Mouse (Mus musculus) liver, embryonic 16.5 days (tissue): ENCODE data around the gene Nap1l5. TPM values are rescaled to one million over a fixed set of nuclear protein-coding genes. Genes with fewer than 3 reads are reported as not detected.

Source experiments
- ATAC-seq: fragments of 200-750 bp; cut with Nextera tagmentation; 2 replicates; pipeline ENCODE4 v1.8.0; 2017; ENCODE audit warnings: low read depth, mild to moderate bottlenecking, moderate number of reproducible peaks, moderate library complexity
- H3K27ac ChIP-seq: fragments of 300-500 bp; sonication (generic); 2 replicates; pipeline ENCODE4 v1.5.1; 2014; ENCODE audit warnings: mild to moderate bottlenecking, low read length
- H3K27me3 ChIP-seq: fragments of 300-500 bp; sonication (generic); 2 replicates; pipeline ENCODE4 v1.6.1; 2014; ENCODE audit warnings: low read depth, low read length, mixed read lengths; ENCODE audit not compliant: control insufficient read depth, insufficient read depth
- H3K36me3 ChIP-seq: fragments of 300-500 bp; sonication (generic); 2 replicates; pipeline ENCODE4 v1.6.1; 2014; ENCODE audit warnings: mild to moderate bottlenecking; ENCODE audit not compliant: control insufficient read depth, insufficient read depth
- H3K4me1 ChIP-seq: fragments of 300-500 bp; sonication (generic); 2 replicates; pipeline ENCODE4 v1.6.1; 2014; ENCODE audit warnings: low read depth, low read length, mixed read lengths; ENCODE audit not compliant: control insufficient read depth
- H3K4me2 ChIP-seq: fragments of 300-500 bp; sonication (generic); 2 replicates; pipeline ENCODE4 v1.6.1; 2014; ENCODE audit warnings: low read depth, low read length, mixed read lengths
- H3K4me3 ChIP-seq: fragments of 300-500 bp; sonication (generic); 2 replicates; pipeline ENCODE4 v1.5.1; 2014; ENCODE audit warnings: low read depth, mild to moderate bottlenecking, low read length
- H3K9ac ChIP-seq: fragments of 300-500 bp; sonication (generic); 2 replicates; pipeline ENCODE4 v1.6.1; 2014; ENCODE audit warnings: low read depth, low read length
- H3K9me3 ChIP-seq: fragments of 300-500 bp; sonication (generic); replicated peaks from 2 replicates; pipeline ENCODE4 v1.6.1; 2016; ENCODE audit warnings: low read length; ENCODE audit not compliant: control insufficient read depth
- WGBS: fragments of 180-500 bp; shearing (Covaris S2); extraction: QIAGEN DNeasy Blood & Tissue Kit; methylation state at CpG from one replicate; pipeline ENCODE4 v1.1.7; 2014; ENCODE audit not compliant: insufficient replicate concordance; 5-methylcytosine and 5-hydroxymethylcytosine counted together
- polyA plus RNA-seq: library from polyadenylated mRNA; unstranded; fragments of >200 nt; fragmentation: Nextera tagmentation; extraction: Ambion mirVana; gene quantifications from 2 replicates; pipeline ENCODE4 v1.2.1, GENCODE M21; 2015

Nap1l5 gene
- polyA plus RNA-seq, 1 experiment from 2014 or later = 0.21 TPM

- Histone ChIP-seq H3K4me1 (no peaks in the 10 kb centered on the region), H3K4me2 (no peak overlapping the region), H3K27me3 (no peaks in the 10 kb centered on the region), H3K36me3 (no peaks in the 10 kb centered on the region), H3K4me3 (no peak overlapping the region), H3K9me3 (no peaks in the 10 kb centered on the region), H3K9ac (no peak overlapping the region), H3K27ac (no peak overlapping the region)
- 69% methylated on average over 4 of the region's 4 CpGs for WGBS
- ATAC-seq = no peak
These were observed 43.1 kb downstream of the Nap1l5 start for GRCm38 (mm10) chr6:58863631-58864235.

GRCm38 (mm10) chr6:58862446-58862993, 44.4 kb downstream of the Nap1l5 start:
- Histone ChIP-seq H3K4me3 (no peak overlapping the region), H3K9ac (no peak overlapping the region), H3K27ac (no peak overlapping the region), H3K27me3 (no peaks in the 10 kb centered on the region), H3K4me2 (no peak overlapping the region), H3K4me1 (no peaks in the 10 kb centered on the region), H3K9me3 (no peaks in the 10 kb centered on the region), H3K36me3 (no peaks in the 10 kb centered on the region)
- ATAC-seq = no peak
- WGBS = 74% methylated on average over 9 of the region's 9 CpGs

- no peaks in the 10 kb centered on the region for H3K27me3 ChIP-seq
- no peak overlapping the region for H3K27ac ChIP-seq
- H3K4me2 ChIP-seq = no peak overlapping the region
- no peak overlapping the region for H3K9ac ChIP-seq
- ATAC-seq = no peak
- no peaks in the 10 kb centered on the region for H3K9me3 ChIP-seq
- 80% methylated on average over 4 of the region's 4 CpGs for WGBS
- H3K36me3 ChIP-seq = no peaks in the 10 kb centered on the region
- no peaks in the 10 kb centered on the region for H3K4me1 ChIP-seq
- H3K4me3 ChIP-seq = no peak overlapping the region
These were observed 47.4 kb downstream of the Nap1l5 start for GRCm38 (mm10) chr6:58859517-58859916.

- Histone ChIP-seq H3K27me3 (no peaks in the 10 kb centered on the region), H3K27ac (no peak overlapping the region), H3K9ac (no peak overlapping the region), H3K36me3 (no peaks in the 10 kb centered on the region), H3K4me3 (no peak overlapping the region), H3K4me1 (no peaks in the 10 kb centered on the region), H3K4me2 (no peak overlapping the region), H3K9me3 (no peaks in the 10 kb centered on the region)
- WGBS = 60% methylated on average over 2 of the region's 2 CpGs
- ATAC-seq = no peak
These were observed 50.4 kb downstream of the Nap1l5 start for GRCm38 (mm10) chr6:58856494-58856893.

GRCm38 (mm10) chr6:58855676-58856367, 51.1 kb downstream of the Nap1l5 start:
- H3K9me3 ChIP-seq = no peaks in the 10 kb centered on the region
- no peak for ATAC-seq
- no peaks in the 10 kb centered on the region for H3K4me1 ChIP-seq
- 69% methylated on average over 10 of the region's 10 CpGs for WGBS
- no peak overlapping the region for H3K4me2 ChIP-seq
- H3K27me3 ChIP-seq = no peaks in the 10 kb centered on the region
- no peaks in the 10 kb centered on the region for H3K36me3 ChIP-seq
- H3K9ac ChIP-seq = no peak overlapping the region
- no peak overlapping the region for H3K27ac ChIP-seq
- H3K4me3 ChIP-seq = no peak overlapping the region

Other genes starting within 250 kb of the Nap1l5 start
- gene Herc3, start 75.6 kb downstream of the Nap1l5 start, polyA plus RNA-seq = 2.8 and 3.7 TPM in 2 replicates
- 3.9 and 4.8 TPM in 2 replicates for gene Fam13a, start 117.5 kb upstream of the Nap1l5 start, polyA plus RNA-seq